Mouse (Mus musculus) intestine, embryonic 16.5 days (tissue): Measurements from ENCODE around the gene F930015N05Rik. TPM values are rescaled to one million over a fixed set of nuclear protein-coding genes. Genes with fewer than 3 reads are reported as not detected.
A peak's percentile ranks its signal among the peaks of the same experiment; 100 is the strongest.

ENCODE experiments used
- ATAC-seq: fragments of 200-750 bp; cut with Nextera tagmentation; 2 replicates; pipeline ENCODE4 v1.8.0; 2017; ENCODE audit warnings: moderate TSS enrichment, moderate library complexity
- H3K27ac ChIP-seq: fragments of 300-500 bp; sonication (generic); 2 replicates; pipeline ENCODE4 v1.5.1; 2014; ENCODE audit warnings: mild to moderate bottlenecking, low read length
- H3K27me3 ChIP-seq: fragments of 300-500 bp; sonication (generic); replicated peaks from 2 replicates; pipeline ENCODE4 v1.6.1; 2014; ENCODE audit warnings: low read length, control low read depth, mixed read lengths; ENCODE audit not compliant: control insufficient read depth, insufficient read depth
- H3K36me3 ChIP-seq: fragments of 300-500 bp; sonication (generic); 2 replicates; pipeline ENCODE4 v1.6.1; 2014; ENCODE audit warnings: low read length, control low read depth; ENCODE audit not compliant: control insufficient read depth, insufficient read depth
- H3K4me1 ChIP-seq: fragments of 300-500 bp; sonication (generic); 2 replicates; pipeline ENCODE4 v1.6.1; 2014; ENCODE audit warnings: low read length, control low read depth, mixed read lengths; ENCODE audit not compliant: control insufficient read depth, insufficient read depth
- H3K4me2 ChIP-seq: fragments of 300-500 bp; sonication (generic); 2 replicates; pipeline ENCODE4 v1.6.1; 2014; ENCODE audit warnings: low read depth, low read length, control low read depth
- H3K4me3 ChIP-seq: fragments of 300-500 bp; sonication (generic); 2 replicates; pipeline ENCODE4 v1.5.1; 2014; ENCODE audit warnings: mild to moderate bottlenecking, low read length
- H3K9ac ChIP-seq: fragments of 300-500 bp; sonication (generic); 2 replicates; pipeline ENCODE4 v1.6.1; 2014; ENCODE audit warnings: low read depth, low read length
- H3K9me3 ChIP-seq: fragments of 300-500 bp; sonication (generic); 2 replicates; pipeline ENCODE4 v1.6.1; 2016; ENCODE audit warnings: low read length, control low read depth; ENCODE audit not compliant: control insufficient read depth
- WGBS: fragments of 180-500 bp; shearing (Covaris S2); extraction: QIAGEN DNeasy Blood & Tissue Kit; methylation state at CpG from one replicate; pipeline ENCODE4 v1.1.7; 2014; 5-methylcytosine and 5-hydroxymethylcytosine counted together
- polyA plus RNA-seq: library from polyadenylated mRNA; unstranded; fragments of >200 nt; fragmentation: Nextera tagmentation; extraction: Ambion mirVana; gene quantifications from 2 replicates; pipeline ENCODE4 v1.2.1, GENCODE M21; 2015

The F930015N05Rik gene
- polyA plus RNA-seq, 1 experiment from 2014 or later = 0.15 TPM

DNA sequence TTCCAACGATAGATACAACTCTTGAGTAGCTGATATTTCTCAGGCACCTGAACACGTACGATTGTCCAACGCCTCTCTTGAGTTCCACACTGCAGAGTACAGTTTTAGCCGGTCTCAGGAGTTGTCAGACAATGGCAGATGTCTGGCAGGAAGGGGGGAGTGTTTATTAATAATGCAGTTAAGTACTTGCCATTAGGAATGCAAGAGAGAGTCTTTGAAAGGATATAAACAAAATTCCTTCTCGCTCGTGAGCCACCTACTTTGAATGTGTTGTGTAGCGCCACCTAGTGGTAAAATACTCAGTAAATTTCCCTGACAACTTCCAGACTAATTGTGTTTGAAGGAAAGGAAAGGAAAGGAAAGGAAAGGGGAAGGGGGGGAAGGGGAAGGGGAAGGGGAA lies 5.7 kb upstream of the F930015N05Rik start:
- Histone ChIP-seq H3K36me3 (no peaks in the 10 kb centered on the region), H3K4me3 (peak overlapping the region; percentile 14; the same call in 1 of the 2 replicates), H3K4me1 (0 out of 2 replicates have a peak, but pooled peaks cover 3% of the 10 kb centered on the region), H3K27ac (no peak overlapping the region), H3K9ac (no peak overlapping the region), H3K4me2 (no peak overlapping the region), H3K27me3 (peaks cover 4% of the 10 kb centered on the region; the same call in 1 of the 2 replicates), H3K9me3 (no peaks in the 10 kb centered on the region)
- 20% methylated on average over 8 of the region's 8 CpGs for WGBS
- ATAC-seq = no peak

GRCm38 (mm10) chr11:64438909-64439308 lies 2.5 kb upstream of the F930015N05Rik start:
- peaks cover 15% of the 10 kb centered on the region; the same call in 1 of the 2 replicates for H3K4me1 ChIP-seq
- ATAC-seq = no peak
- no peaks in the 10 kb centered on the region for H3K36me3 ChIP-seq
- H3K27ac ChIP-seq = no peak overlapping the region
- no peak overlapping the region for H3K4me3 ChIP-seq
- no peak overlapping the region for H3K9ac ChIP-seq
- 35% methylated on average over 3 of the region's 3 CpGs for WGBS
- no peaks in the 10 kb centered on the region for H3K9me3 ChIP-seq
- H3K4me2 ChIP-seq = no peak overlapping the region
- peaks cover 15% of the 10 kb centered on the region; the same call in 1 of the 2 replicates for H3K27me3 ChIP-seq

GRCm38 (mm10) chr11:64437721-64438120 lies 1.3 kb upstream of the F930015N05Rik start:
- no peaks in the 10 kb centered on the region for H3K36me3 ChIP-seq
- peaks cover 17% of the 10 kb centered on the region; the same call in 1 of the 2 replicates for H3K27me3 ChIP-seq
- no peaks in the 10 kb centered on the region for H3K9me3 ChIP-seq
- WGBS = 70% methylated on average over 3 of the region's 3 CpGs
- peak overlapping the region; percentile 24 for H3K4me3 ChIP-seq
- H3K4me2 ChIP-seq = no peak overlapping the region
- peaks cover 15% of the 10 kb centered on the region; the same call in 1 of the 2 replicates for H3K4me1 ChIP-seq
- ATAC-seq = no peak
- no peak overlapping the region for H3K27ac ChIP-seq
- no peak overlapping the region for H3K9ac ChIP-seq

GRCm38 (mm10) chr11:64436791-64437298 lies 392 bp upstream of the F930015N05Rik start:
- no peaks in the 10 kb centered on the region for H3K9me3 ChIP-seq
- H3K27me3 ChIP-seq = peaks cover 17% of the 10 kb centered on the region; the same call in 1 of the 2 replicates
- ATAC-seq = no peak
- no peak overlapping the region for H3K9ac ChIP-seq
- H3K4me2 ChIP-seq = peak overlapping the region; percentile 98
- peak overlapping the region; percentile 65 for H3K4me3 ChIP-seq
- no peaks in the 10 kb centered on the region for H3K36me3 ChIP-seq
- H3K27ac ChIP-seq = no peak overlapping the region
- WGBS = 23% methylated on average over 5 of the region's 5 CpGs
- H3K4me1 ChIP-seq = peaks cover 13% of the 10 kb centered on the region; the same call in 1 of the 2 replicates

DNA sequence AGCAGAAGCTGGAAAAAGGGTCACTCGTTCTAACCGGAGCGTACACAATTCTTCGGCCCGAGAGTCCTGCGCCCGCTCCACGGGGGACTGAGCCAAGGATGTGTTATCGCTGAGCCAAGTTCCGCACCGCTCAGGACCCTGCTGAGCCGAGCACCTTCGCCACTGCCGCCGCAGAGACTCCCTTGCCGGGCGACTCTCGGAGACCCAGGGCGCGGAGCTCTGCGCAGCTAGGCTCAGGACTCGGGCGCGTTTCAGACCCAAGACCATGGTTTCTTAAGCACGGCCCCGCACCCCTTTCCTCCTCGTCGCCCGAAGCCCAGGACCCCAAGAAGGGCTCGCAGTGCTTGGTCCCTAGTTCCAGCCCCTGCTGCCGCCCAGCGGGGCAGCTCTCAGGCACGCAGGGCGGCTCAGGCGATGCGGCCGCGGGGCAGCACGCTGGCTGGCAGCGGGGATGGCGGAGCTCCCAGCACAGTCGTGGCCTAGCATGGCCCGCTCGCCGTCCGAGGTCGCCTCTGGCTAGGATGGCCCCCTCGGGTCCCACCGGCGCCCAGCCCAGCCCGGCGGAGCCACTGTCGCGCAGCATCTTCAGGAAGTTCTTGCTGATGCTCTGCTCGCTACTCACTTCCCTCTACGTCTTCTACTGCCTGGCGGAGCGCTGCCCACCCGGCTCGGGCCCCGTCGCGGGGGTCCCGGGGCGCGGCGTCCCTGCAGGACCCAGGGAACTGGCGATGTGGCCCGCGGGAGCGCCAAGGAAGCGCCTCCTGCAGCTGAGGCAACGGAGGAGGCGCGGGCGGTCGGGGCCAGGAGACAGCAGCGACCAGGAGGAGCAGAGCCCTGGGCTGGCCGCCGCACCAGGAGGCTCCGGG lies 674 bp downstream of the F930015N05Rik start:
- H3K4me2 ChIP-seq = peak overlapping the region; percentile 98
- peaks cover 17% of the 10 kb centered on the region; the same call in 1 of the 2 replicates for H3K27me3 ChIP-seq
- H3K27ac ChIP-seq = peak overlapping the region; percentile 43
- WGBS = under 1% methylated on average over 81 of the region's 81 CpGs
- peak overlapping the region; percentile 75 for H3K9ac ChIP-seq
- peaks cover 12% of the 10 kb centered on the region; the same call in 1 of the 2 replicates for H3K4me1 ChIP-seq
- H3K9me3 ChIP-seq = no peaks in the 10 kb centered on the region
- no peaks in the 10 kb centered on the region for H3K36me3 ChIP-seq
- peak overlapping the region; percentile 65 for H3K4me3 ChIP-seq
- peak; percentile 66 for ATAC-seq

GRCm38 (mm10) chr11:64434611-64435545 lies 1.6 kb downstream of the F930015N05Rik start, which contains the start of gene Hs3st3a1:
TSS of gene Hs3st3a1 (plus strand) at chr11:64435332.
- ATAC-seq = peak; percentile 94
- peaks cover 12% of the 10 kb centered on the region; the same call in 1 of the 2 replicates for H3K4me1 ChIP-seq
- H3K4me3 ChIP-seq = peak within 1 kb of the TSS; percentile 65
- no peaks in the 10 kb centered on the region for H3K9me3 ChIP-seq
- peaks cover 17% of the 10 kb centered on the region; the same call in 1 of the 2 replicates for H3K27me3 ChIP-seq
- WGBS = under 1% methylated on average over 36 of the region's 36 CpGs
- peak within 1 kb of the TSS; percentile 98 for H3K4me2 ChIP-seq
- peak within 1 kb of the TSS; percentile 75 for H3K9ac ChIP-seq
- peak within 1 kb of the TSS; percentile 51 for H3K27ac ChIP-seq
- H3K36me3 ChIP-seq = no peaks in the 10 kb centered on the region

GRCm38 (mm10) chr11:64418969-64419368 lies 17.5 kb downstream of the F930015N05Rik start:
- 72% methylated on average over 1 of the region's 1 CpGs for WGBS
- Histone ChIP-seq H3K27ac (no peak overlapping the region), H3K9ac (no peak overlapping the region), H3K36me3 (no peaks in the 10 kb centered on the region), H3K4me2 (no peak overlapping the region), H3K4me3 (no peak overlapping the region), H3K9me3 (0 out of 2 replicates have a peak, but pooled peaks cover 3% of the 10 kb centered on the region), H3K4me1 (no peaks in the 10 kb centered on the region), H3K27me3 (no peaks in the 10 kb centered on the region)
- ATAC-seq = no peak

- Histone ChIP-seq H3K4me2 (no peak overlapping the region), H3K27ac (no peak overlapping the region), H3K4me1 (peaks cover 3% of the 10 kb centered on the region; the same call in 1 of the 2 replicates), H3K9me3 (no peaks in the 10 kb centered on the region), H3K27me3 (no peaks in the 10 kb centered on the region), H3K36me3 (no peaks in the 10 kb centered on the region), H3K9ac (no peak overlapping the region), H3K4me3 (no peak overlapping the region)
- WGBS = 64% methylated on average over 6 of the region's 6 CpGs
- no peak for ATAC-seq
These were observed 35.8 kb downstream of the F930015N05Rik start for GRCm38 (mm10) chr11:64400534-64401093.
